Mouse (Mus musculus): ENCODE measurements around the gene Crim1. TPM values are rescaled to one million over a fixed set of nuclear protein-coding genes. Genes with fewer than 3 reads are reported as not detected.

Crim1 gene
- polyA plus RNA-seq, 1 experiment from 2014 or later: 18.7 TPM

DNA sequence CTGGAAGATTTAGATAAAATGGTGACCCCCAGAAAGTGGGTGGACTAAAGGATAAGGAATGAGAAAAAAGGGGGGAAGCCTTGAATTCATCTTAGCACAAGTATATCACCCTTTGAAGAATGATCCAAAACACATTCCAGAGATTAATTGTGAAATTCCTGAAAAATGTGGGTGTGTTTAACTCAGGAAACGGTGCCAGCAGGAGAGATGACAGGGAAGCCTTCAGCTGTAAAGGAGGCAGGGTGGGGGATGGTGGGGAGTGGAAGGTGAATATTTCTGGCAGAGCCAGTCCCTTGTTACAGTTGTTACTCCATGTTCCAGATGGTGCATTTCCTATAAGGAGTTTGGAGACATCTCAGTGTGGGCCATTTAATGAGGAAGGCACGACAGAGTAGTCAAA is 6.4 kb downstream of the Crim1 start:
- no peak overlapping the region for H3K27ac ChIP-seq
- H3K9ac ChIP-seq: no peak overlapping the region
- no peak for ATAC-seq (ENCODE audit: low FRiP score)
- H3K27me3 ChIP-seq (ENCODE audit: control insufficient read depth, insufficient read depth, low read length): no peaks in the 10 kb centered on the region
- no peaks in the 10 kb centered on the region for H3K36me3 ChIP-seq (replicated peaks; ENCODE audit: control insufficient read depth, insufficient read depth)
- H3K4me3 ChIP-seq (replicated peaks; ENCODE audit: low read length): no peak overlapping the region
- WGBS: 45% methylated on average over 2 of the region's 2 CpGs
- H3K4me2 ChIP-seq (replicated peaks): no peak overlapping the region
- no peaks in the 10 kb centered on the region for H3K9me3 ChIP-seq (ENCODE audit: control insufficient read depth, low read length)
- peaks cover 38% of the 10 kb centered on the region for H3K4me1 ChIP-seq (replicated peaks; ENCODE audit: control insufficient read depth, insufficient read depth, low read length)
- no peak for DNase-seq (ENCODE audit: low spot score)

DNA sequence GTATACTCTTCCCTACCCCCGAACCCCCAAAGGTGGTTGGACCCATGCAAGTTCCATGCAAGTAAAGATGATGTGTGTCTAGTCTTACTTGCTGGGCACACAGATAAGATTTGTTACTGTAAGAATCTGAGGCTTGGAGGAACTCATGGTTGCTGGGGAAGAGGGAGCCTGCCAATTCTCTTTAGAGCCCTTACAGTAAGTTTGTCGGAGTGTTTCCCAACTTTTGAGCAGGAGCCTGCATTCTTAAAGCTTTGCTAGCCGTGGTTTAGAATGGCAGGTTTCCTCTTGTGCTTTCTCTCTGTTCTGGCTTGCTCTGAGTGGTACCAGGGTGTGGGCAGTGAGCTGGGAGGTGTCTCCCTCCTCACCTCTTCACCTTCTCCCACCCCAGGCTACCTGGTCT is 7.2 kb downstream of the Crim1 start:
- Histone ChIP-seq H3K4me1 (replicated peaks; ENCODE audit: control insufficient read depth, insufficient read depth, low read length) (peaks cover 37% of the 10 kb centered on the region), H3K4me2 (replicated peaks) (no peak overlapping the region), H3K4me3 (replicated peaks; ENCODE audit: low read length) (no peak overlapping the region), H3K27ac (no peak overlapping the region), H3K27me3 (ENCODE audit: control insufficient read depth, insufficient read depth, low read length) (no peaks in the 10 kb centered on the region), H3K9ac (no peak overlapping the region), H3K9me3 (ENCODE audit: control insufficient read depth, low read length) (no peaks in the 10 kb centered on the region), H3K36me3 (replicated peaks; ENCODE audit: control insufficient read depth, insufficient read depth) (no peaks in the 10 kb centered on the region)
- 88% methylated on average over 3 of the region's 3 CpGs for WGBS
- DNase-seq (ENCODE audit: low spot score) (no peak), ATAC-seq (ENCODE audit: low FRiP score) (no peak)

DNA sequence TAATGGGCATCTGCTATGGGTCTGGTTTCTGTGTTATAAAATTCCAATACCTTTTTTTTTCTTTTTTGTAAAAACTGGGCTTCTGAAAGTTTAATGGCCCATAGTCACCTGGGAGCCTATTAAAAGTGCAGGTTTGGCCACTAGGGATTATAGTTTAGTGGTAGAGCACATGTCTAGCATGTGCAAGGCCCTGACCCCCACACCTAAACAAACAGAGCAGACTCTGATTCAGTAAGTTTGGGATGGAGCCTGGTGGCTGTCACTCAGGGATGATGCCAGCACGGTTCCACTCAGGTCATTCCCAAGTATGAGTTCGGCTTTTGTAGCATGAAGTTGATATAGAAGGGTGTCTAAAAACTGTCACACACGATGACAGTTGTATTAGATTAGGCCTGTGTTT is 8.8 kb downstream of the Crim1 start:
- H3K9ac ChIP-seq: no peak overlapping the region
- no peak for ATAC-seq (ENCODE audit: low FRiP score)
- H3K4me3 ChIP-seq (replicated peaks; ENCODE audit: low read length): no peak overlapping the region
- H3K4me1 ChIP-seq (replicated peaks; ENCODE audit: control insufficient read depth, insufficient read depth, low read length): peaks cover 27% of the 10 kb centered on the region
- no peak for DNase-seq (ENCODE audit: low spot score)
- H3K27ac ChIP-seq: no peak overlapping the region
- H3K27me3 ChIP-seq (ENCODE audit: control insufficient read depth, insufficient read depth, low read length): no peaks in the 10 kb centered on the region
- no peaks in the 10 kb centered on the region for H3K9me3 ChIP-seq (ENCODE audit: control insufficient read depth, low read length)
- H3K4me2 ChIP-seq (replicated peaks): no peak overlapping the region
- 89% methylated on average over 3 of the region's 3 CpGs for WGBS
- no peaks in the 10 kb centered on the region for H3K36me3 ChIP-seq (replicated peaks; ENCODE audit: control insufficient read depth, insufficient read depth)

GRCm38 (mm10) chr17:78209646-78210045 is 9.6 kb downstream of the Crim1 start:
- no peak overlapping the region for H3K4me3 ChIP-seq (replicated peaks; ENCODE audit: low read length)
- no peaks in the 10 kb centered on the region for H3K27me3 ChIP-seq (ENCODE audit: control insufficient read depth, insufficient read depth, low read length)
- no peak overlapping the region for H3K27ac ChIP-seq
- WGBS: 96% methylated on average over 2 of the region's 2 CpGs
- DNase-seq (ENCODE audit: low spot score) (no peak), ATAC-seq (ENCODE audit: low FRiP score) (no peak)
- no peaks in the 10 kb centered on the region for H3K9me3 ChIP-seq (ENCODE audit: control insufficient read depth, low read length)
- peaks cover 20% of the 10 kb centered on the region for H3K4me1 ChIP-seq (replicated peaks; ENCODE audit: control insufficient read depth, insufficient read depth, low read length)
- H3K36me3 ChIP-seq (replicated peaks; ENCODE audit: control insufficient read depth, insufficient read depth): no peaks in the 10 kb centered on the region
- H3K9ac ChIP-seq: no peak overlapping the region
- no peak overlapping the region for H3K4me2 ChIP-seq (replicated peaks)

DNA sequence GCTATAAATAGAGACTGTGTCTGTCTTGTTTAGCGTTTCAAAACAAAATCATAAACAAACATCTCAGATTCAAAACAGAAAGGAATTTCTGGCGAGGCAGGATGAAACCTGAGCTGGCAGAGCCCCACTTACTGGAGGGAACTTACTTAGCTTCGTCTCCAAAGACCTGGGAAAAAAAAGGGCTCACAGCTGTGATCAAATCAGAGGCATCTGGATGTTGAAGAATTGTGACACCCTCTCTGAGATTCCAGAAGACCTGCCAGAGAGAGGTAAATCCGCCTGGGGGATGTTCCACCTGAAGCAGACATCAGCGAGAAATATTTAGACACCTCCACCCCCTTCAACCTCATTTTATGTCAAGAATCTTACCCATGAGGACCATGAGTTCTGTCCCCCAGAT is 11.8 kb downstream of the Crim1 start:
- Histone ChIP-seq H3K27ac (no peak overlapping the region), H3K4me3 (replicated peaks; ENCODE audit: low read length) (no peak overlapping the region), H3K9me3 (ENCODE audit: control insufficient read depth, low read length) (no peaks in the 10 kb centered on the region), H3K9ac (no peak overlapping the region), H3K4me2 (replicated peaks) (no peak overlapping the region), H3K36me3 (replicated peaks; ENCODE audit: control insufficient read depth, insufficient read depth) (no peaks in the 10 kb centered on the region), H3K4me1 (replicated peaks; ENCODE audit: control insufficient read depth, insufficient read depth, low read length) (peaks cover 4% of the 10 kb centered on the region; the same call in 1 of the 2 replicates), H3K27me3 (ENCODE audit: control insufficient read depth, insufficient read depth, low read length) (no peaks in the 10 kb centered on the region)
- DNase-seq (ENCODE audit: low spot score) (no peak), ATAC-seq (ENCODE audit: low FRiP score) (no peak)
- 80% methylated on average over 5 of the region's 5 CpGs for WGBS

- H3K4me2 ChIP-seq (replicated peaks): no peak overlapping the region
- no peak overlapping the region for H3K4me3 ChIP-seq (replicated peaks; ENCODE audit: low read length)
- H3K27ac ChIP-seq: no peak overlapping the region
- DNase-seq (ENCODE audit: low spot score): no peak
- WGBS: 58% methylated on average over 6 of the region's 6 CpGs
- no peak overlapping the region for H3K9ac ChIP-seq
- no peak for ATAC-seq (ENCODE audit: low FRiP score)
- no peaks in the 10 kb centered on the region for H3K9me3 ChIP-seq (ENCODE audit: control insufficient read depth, low read length)
- no peaks in the 10 kb centered on the region for H3K27me3 ChIP-seq (ENCODE audit: control insufficient read depth, insufficient read depth, low read length)
- no peaks in the 10 kb centered on the region for H3K36me3 ChIP-seq (replicated peaks; ENCODE audit: control insufficient read depth, insufficient read depth)
- no peaks in the 10 kb centered on the region for H3K4me1 ChIP-seq (replicated peaks; ENCODE audit: control insufficient read depth, insufficient read depth, low read length)
These were observed 13.1 kb downstream of the Crim1 start for GRCm38 (mm10) chr17:78213128-78213527.

DNA sequence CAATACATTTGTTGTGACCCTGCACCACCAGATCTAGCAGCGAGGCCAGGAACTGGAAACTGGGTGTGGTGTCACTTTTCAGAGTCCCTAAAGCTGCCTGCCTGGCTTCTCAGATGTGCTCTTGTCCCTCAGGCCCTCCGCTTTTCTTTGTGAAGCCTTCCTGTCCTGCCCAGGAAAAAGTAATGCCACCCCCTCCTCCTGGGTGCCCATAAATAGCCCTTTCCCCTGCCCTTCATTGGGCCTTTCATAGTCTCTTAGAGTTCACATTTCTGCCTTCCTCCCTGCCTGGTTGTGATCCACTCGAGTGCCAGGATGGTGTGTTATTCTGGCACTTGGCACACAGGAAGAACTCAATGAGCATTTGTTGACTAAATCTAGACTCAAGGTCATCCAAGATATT is 16.5 kb downstream of the Crim1 start:
- H3K9me3 ChIP-seq (ENCODE audit: control insufficient read depth, low read length): no peaks in the 10 kb centered on the region
- H3K4me1 ChIP-seq (replicated peaks; ENCODE audit: control insufficient read depth, insufficient read depth, low read length): no peaks in the 10 kb centered on the region
- no peak overlapping the region for H3K4me2 ChIP-seq (replicated peaks)
- ATAC-seq (ENCODE audit: low FRiP score): no peak
- no peak for DNase-seq (ENCODE audit: low spot score)
- H3K4me3 ChIP-seq (replicated peaks; ENCODE audit: low read length): no peak overlapping the region
- H3K36me3 ChIP-seq (replicated peaks; ENCODE audit: control insufficient read depth, insufficient read depth): no peaks in the 10 kb centered on the region
- H3K27ac ChIP-seq: no peak overlapping the region
- WGBS: 74% methylated on average over 3 of the region's 3 CpGs
- H3K27me3 ChIP-seq (ENCODE audit: control insufficient read depth, insufficient read depth, low read length): no peaks in the 10 kb centered on the region
- H3K9ac ChIP-seq: no peak overlapping the region

DNA sequence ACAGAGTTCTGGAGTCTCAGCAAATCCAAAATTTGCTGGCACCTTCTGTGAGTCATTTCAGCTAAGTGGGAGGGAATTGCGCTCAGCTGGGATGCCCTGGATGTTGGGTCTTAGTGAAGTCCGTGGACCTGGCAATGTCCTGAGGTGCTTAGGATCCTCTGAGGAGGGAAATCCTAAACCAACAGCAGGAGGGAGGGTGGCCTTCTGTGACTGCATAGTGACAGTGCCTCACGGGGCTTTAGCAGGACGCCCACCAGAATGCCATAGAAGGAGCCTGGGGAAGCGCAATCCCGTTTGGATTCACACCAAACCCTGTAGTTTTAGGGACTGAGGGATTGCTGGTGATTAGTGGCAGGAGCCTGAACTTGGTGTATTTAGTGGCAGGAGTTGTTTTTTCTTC is 17.4 kb downstream of the Crim1 start:
- Histone ChIP-seq H3K4me2 (replicated peaks) (no peak overlapping the region), H3K27me3 (ENCODE audit: control insufficient read depth, insufficient read depth, low read length) (no peaks in the 10 kb centered on the region), H3K4me1 (replicated peaks; ENCODE audit: control insufficient read depth, insufficient read depth, low read length) (no peaks in the 10 kb centered on the region), H3K4me3 (replicated peaks; ENCODE audit: low read length) (no peak overlapping the region), H3K9me3 (ENCODE audit: control insufficient read depth, low read length) (no peaks in the 10 kb centered on the region), H3K9ac (no peak overlapping the region), H3K36me3 (replicated peaks; ENCODE audit: control insufficient read depth, insufficient read depth) (no peaks in the 10 kb centered on the region), H3K27ac (no peak overlapping the region)
- WGBS: 71% methylated on average over 6 of the region's 6 CpGs
- ATAC-seq (ENCODE audit: low FRiP score): no peak
- DNase-seq (ENCODE audit: low spot score): no peak

DNA sequence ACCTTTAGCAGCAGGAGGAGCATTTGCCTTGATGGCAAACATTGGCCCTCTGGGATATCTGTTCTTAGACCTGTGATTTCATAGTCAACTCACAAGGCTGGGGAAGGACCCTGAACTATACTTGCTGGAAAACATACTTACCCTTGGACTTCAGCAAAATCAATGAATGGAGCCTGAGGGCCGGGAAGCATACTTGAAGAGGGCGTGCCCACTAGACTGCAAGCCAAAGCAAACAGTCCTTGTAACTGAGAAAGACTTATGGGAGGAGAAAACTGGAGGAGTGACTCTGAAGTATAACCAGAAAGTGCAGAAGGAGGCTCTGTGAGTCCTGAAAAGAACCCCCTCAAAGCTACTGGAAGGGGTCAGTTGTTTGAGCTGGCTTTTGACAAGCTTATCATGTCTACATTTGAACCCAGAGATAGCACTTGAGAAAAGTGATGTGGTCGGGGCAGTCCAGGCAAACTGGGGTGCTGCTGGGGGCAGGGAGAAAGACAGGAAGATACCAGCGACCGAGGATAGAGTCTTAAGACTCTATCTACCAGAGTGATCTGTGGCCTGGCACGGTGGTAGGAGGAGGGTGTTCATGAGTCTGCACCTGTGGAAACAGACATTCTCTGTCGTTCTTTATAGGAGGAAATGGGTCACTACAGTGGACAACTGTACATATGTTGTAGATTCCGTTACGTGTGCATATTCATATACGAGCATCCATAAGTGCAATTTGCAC is 18.6 kb downstream of the Crim1 start:
- H3K27me3 ChIP-seq (ENCODE audit: control insufficient read depth, insufficient read depth, low read length): no peaks in the 10 kb centered on the region
- H3K9ac ChIP-seq: no peak overlapping the region
- no peak overlapping the region for H3K4me2 ChIP-seq (replicated peaks)
- no peak for ATAC-seq (ENCODE audit: low FRiP score)
- no peaks in the 10 kb centered on the region for H3K9me3 ChIP-seq (ENCODE audit: control insufficient read depth, low read length)
- 0 out of 2 replicates have a peak, but pooled peaks cover 5% of the 10 kb centered on the region for H3K4me1 ChIP-seq (replicated peaks; ENCODE audit: control insufficient read depth, insufficient read depth, low read length)
- no peaks in the 10 kb centered on the region for H3K36me3 ChIP-seq (replicated peaks; ENCODE audit: control insufficient read depth, insufficient read depth)
- no peak overlapping the region for H3K4me3 ChIP-seq (replicated peaks; ENCODE audit: low read length)
- H3K27ac ChIP-seq: no peak overlapping the region
- DNase-seq (ENCODE audit: low spot score): no peak
- WGBS: 93% methylated on average over 10 of the region's 10 CpGs

Data from hindbrain, embryonic 14.5 days (tissue).